In genomic region chr11:75668621-75669020, GRCm38 (mm10) we compare ENCODE assay signal across 23 mouse cellular contexts. TPM values are rescaled to one million over a fixed set of nuclear protein-coding genes. Genes with fewer than 3 reads are reported as not detected.
DNase-seq lines count a peak whose midpoint lies in the region; ATAC-seq lines count a peak whose summit lies in the region.
"Had no signal": no experiment of that assay in that cellular context is flagged by ENCODE, and none has a peak within 500 bp of the region (broad histone marks: within the 10 kb centered on the region; RNA-seq: fewer than 3 reads in every experiment).

No protein-coding gene starts in this region.

- 90% methylated on average over 3 of the region's 3 CpGs for WGBS in midbrain, embryonic 11.5 days
- WGBS in forebrain, embryonic 15.5 days: 91% methylated on average over 3 of the region's 3 CpGs

- no peak overlapping the region for H3K27ac ChIP-seq in midbrain, embryonic 11.5 days (ENCODE audit: low read depth, low read length)
- no peak overlapping the region for H3K27ac ChIP-seq in forebrain, embryonic 15.5 days (replicated peaks)
- H3K27ac ChIP-seq: embryonic facial prominence, embryonic 13.5 days; embryonic facial prominence, embryonic 15.5 days; forebrain, embryonic 13.5 days had no signal

- no peaks in the 10 kb centered on the region; the same call in 1 of the 2 replicates for H3K36me3 ChIP-seq in midbrain, embryonic 11.5 days (ENCODE audit: control insufficient read depth, insufficient read depth, low read length)
- peaks cover 27% of the 10 kb centered on the region; the same call in 1 of the 2 replicates for H3K36me3 ChIP-seq in forebrain, embryonic 15.5 days

- no peaks in the 10 kb centered on the region for H3K9me3 ChIP-seq in midbrain, embryonic 11.5 days (ENCODE audit: control insufficient read depth, low read length)
- no peaks in the 10 kb centered on the region for H3K9me3 ChIP-seq in forebrain, embryonic 15.5 days
- H3K9me3 ChIP-seq: embryonic facial prominence, embryonic 13.5 days; embryonic facial prominence, embryonic 15.5 days; forebrain, embryonic 13.5 days had no signal

- H3K9ac ChIP-seq in midbrain, embryonic 11.5 days (ENCODE audit: low read length): no peak overlapping the region
- H3K9ac ChIP-seq in forebrain, embryonic 15.5 days (replicated peaks): no peak overlapping the region
- H3K9ac ChIP-seq: embryonic facial prominence, embryonic 13.5 days; embryonic facial prominence, embryonic 15.5 days; forebrain, embryonic 13.5 days had no signal

- H3K4me2 ChIP-seq in midbrain, embryonic 11.5 days: no peak overlapping the region
- no peak overlapping the region for H3K4me2 ChIP-seq in forebrain, embryonic 15.5 days (replicated peaks)
- H3K4me2 ChIP-seq: embryonic facial prominence, embryonic 13.5 days; embryonic facial prominence, embryonic 15.5 days; forebrain, embryonic 13.5 days had no signal

- peak; percentile 73 for DNase-seq in heart, adult 11 months
- no peak for DNase-seq in heart, adult 18-20 months
- peak; percentile 50 for DNase-seq in 416B (ENCODE audit: low read depth)
- no peak for DNase-seq in midbrain, embryonic 11.5 days (ENCODE audit: low spot score, missing footprints)
- DNase-seq: adrenal gland, adult 8-10 months; adrenal gland, postnatal 14 days; adrenal gland, postnatal 36 days; cerebellum, adult 11-12 months; cerebellum, adult 2 months; cerebellum, adult 9-10 months; cerebellum, postnatal 10 days; cerebellum, postnatal 25 days; embryo, embryonic 11 days had no signal

- no peaks in the 10 kb centered on the region for H3K27me3 ChIP-seq in midbrain, embryonic 11.5 days (ENCODE audit: control insufficient read depth, insufficient read depth, low read length)
- no peaks in the 10 kb centered on the region for H3K27me3 ChIP-seq in forebrain, embryonic 15.5 days
- H3K27me3 ChIP-seq: embryonic facial prominence, embryonic 13.5 days; embryonic facial prominence, embryonic 15.5 days; forebrain, embryonic 13.5 days; Patski had no signal

- peak; percentile 48 for ATAC-seq in common myeloid progenitor, adult 5-6 weeks (replicated peaks; ENCODE audit: low read depth, poor library complexity, severe bottlenecking)
- peak; percentile 37; the same call in 1 of the 2 replicates for ATAC-seq in megakaryocyte progenitor cell, adult 5-6 weeks (replicated peaks; ENCODE audit: poor library complexity)
- ATAC-seq in midbrain, embryonic 11.5 days (ENCODE audit: low FRiP score): no peak
- ATAC-seq in forebrain, embryonic 15.5 days (replicated peaks): no peak
- ATAC-seq: activated CD4-positive, CD25-positive, alpha-beta regulatory T cell, adult 4 months; forebrain, embryonic 13.5 days; forebrain, embryonic 16.5 days; Patski had no signal

- H3K4me3 ChIP-seq in midbrain, embryonic 11.5 days (ENCODE audit: low read depth, low read length): no peak overlapping the region
- no peak overlapping the region for H3K4me3 ChIP-seq in forebrain, embryonic 15.5 days
- H3K4me3 ChIP-seq: embryonic facial prominence, embryonic 13.5 days; embryonic facial prominence, embryonic 15.5 days; erythroblast, embryonic 14.5 days; forebrain, embryonic 13.5 days had no signal

- no peaks in the 10 kb centered on the region for H3K4me1 ChIP-seq in midbrain, embryonic 11.5 days (ENCODE audit: control insufficient read depth, insufficient read depth, low read length)
- H3K4me1 ChIP-seq in forebrain, embryonic 15.5 days: no peaks in the 10 kb centered on the region
- H3K4me1 ChIP-seq: embryonic facial prominence, embryonic 13.5 days; embryonic facial prominence, embryonic 15.5 days; forebrain, embryonic 13.5 days had no signal

RNA-seq across cellular contexts. Expression of gene Crk, which starts 10.4 kb away (rescaled TPM):
- total RNA-seq in heart, adult 18-20 months (2021): 10 to 100 TPM; 83.6 to 87.8 TPM
- 38.9 and 51.4 TPM in 2 replicates for total RNA-seq in common myeloid progenitor, adult 5-6 weeks (2017)
- 32.0 and 32.6 TPM in 2 replicates for total RNA-seq in megakaryocyte progenitor cell, adult 5-6 weeks (2015)
- total RNA-seq in megakaryocyte progenitor cell, adult 5-6 weeks (2017): 28.4 and 40.0 TPM in 2 replicates
- 128 and 130 TPM in 2 replicates for polyA plus RNA-seq in midbrain, embryonic 11.5 days (2014; fragmentation: Nextera tagmentation; extraction: Ambion mirVana)
- 125 and 131 TPM in 2 replicates for polyA plus RNA-seq in forebrain, embryonic 15.5 days (2015; fragmentation: Nextera tagmentation; extraction: Ambion mirVana)

RNA-seq across cellular contexts. Expression of gene Myo1c, which starts 18.3 kb away (rescaled TPM):
- 10 to 100 TPM; 87.2 to 96.1 TPM for total RNA-seq in heart, adult 18-20 months (2021)
- total RNA-seq in common myeloid progenitor, adult 5-6 weeks (2017): 19.5 and 22.3 TPM in 2 replicates
- 11.4 and 12.2 TPM in 2 replicates for total RNA-seq in megakaryocyte progenitor cell, adult 5-6 weeks (2015)
- total RNA-seq in megakaryocyte progenitor cell, adult 5-6 weeks (2017): 9.0 and 15.4 TPM in 2 replicates
- 9.8 and 10.2 TPM in 2 replicates for polyA plus RNA-seq in midbrain, embryonic 11.5 days (2014; fragmentation: Nextera tagmentation; extraction: Ambion mirVana)
- 9.2 and 11.1 TPM in 2 replicates for polyA plus RNA-seq in forebrain, embryonic 15.5 days (2015; fragmentation: Nextera tagmentation; extraction: Ambion mirVana)

RNA-seq across cellular contexts. Expression of gene Inpp5k, which starts 37.8 kb away (rescaled TPM):
- total RNA-seq in heart, adult 18-20 months (2021): 10 to 100 TPM; 24.1 to 28.3 TPM
- total RNA-seq in common myeloid progenitor, adult 5-6 weeks (2017): 24.0 and 36.3 TPM in 2 replicates
- total RNA-seq in megakaryocyte progenitor cell, adult 5-6 weeks (2015): 38.1 and 43.0 TPM in 2 replicates
- total RNA-seq in megakaryocyte progenitor cell, adult 5-6 weeks (2017): 21.9 and 23.7 TPM in 2 replicates
- 23.7 and 25.6 TPM in 2 replicates for polyA plus RNA-seq in midbrain, embryonic 11.5 days (2014; fragmentation: Nextera tagmentation; extraction: Ambion mirVana)
- polyA plus RNA-seq in forebrain, embryonic 15.5 days (2015; fragmentation: Nextera tagmentation; extraction: Ambion mirVana): 47.2 and 47.4 TPM in 2 replicates

Comparison
In these comparisons a context has a peak if more than half of its experiments do, and no peak if none do; other contexts are left out.
1. DNase-seq: peak in heart, adult 11 months (single experiment) and 416B (single experiment); none in heart, adult 18-20 months (0 of 2) and midbrain, embryonic 11.5 days (single experiment).
2. ATAC-seq: peak in common myeloid progenitor, adult 5-6 weeks (single experiment) and megakaryocyte progenitor cell, adult 5-6 weeks (single experiment); none in midbrain, embryonic 11.5 days (single experiment) and forebrain, embryonic 15.5 days (single experiment).